9 mouse cellular contexts compared by ENCODE assay signal in genomic region chr6:112364581-112364980, GRCm38 (mm10). TPM values are rescaled to one million over a fixed set of nuclear protein-coding genes. Genes with fewer than 3 reads are reported as not detected.
DNase-seq lines count a peak whose midpoint lies in the region; ATAC-seq lines count a peak whose summit lies in the region.
"Had no signal": no experiment of that assay in that cellular context is flagged by ENCODE, and none has a peak within 500 bp of the region (broad histone marks: within the 10 kb centered on the region; RNA-seq: fewer than 3 reads in every experiment).

No protein-coding gene starts in this region.

- no peak overlapping the region for H3K9ac ChIP-seq in intestine, embryonic 16.5 days (ENCODE audit: low read depth, low read length)

- no peak overlapping the region for H3K4me3 ChIP-seq in intestine, embryonic 16.5 days (ENCODE audit: low read length)
- H3K4me3 ChIP-seq: megakaryocyte, embryonic 14.5 days had no signal

- intact Hi-C loops in heart, postnatal 10 days (cut with DNase I): loop anchor here (1.0 to 10.0 kb wide), 2 partner anchors 120 to 330 kb away; partner anchors contain the start of gene Rad18

- no peak overlapping the region for H3K4me2 ChIP-seq in intestine, embryonic 16.5 days (ENCODE audit: low read depth, low read length)

- no peaks in the 10 kb centered on the region for H3K4me1 ChIP-seq in intestine, embryonic 16.5 days (ENCODE audit: control insufficient read depth, insufficient read depth, low read length)
- H3K4me1 ChIP-seq: megakaryocyte, embryonic 14.5 days had no signal

- no peaks in the 10 kb centered on the region for H3K36me3 ChIP-seq in intestine, embryonic 16.5 days (ENCODE audit: control insufficient read depth, insufficient read depth, low read length)

- 39% methylated on average over 2 of the region's 2 CpGs for WGBS in intestine, embryonic 16.5 days

- DNase-seq in cerebellum, adult 18-20 months: peak; percentile 8 to 10
- DNase-seq in cerebellum, adult 11 months: no peak
- peak; percentile 63 for DNase-seq in layer of hippocampus, adult 9-10 months (ENCODE audit: low spot score)
- no peak for DNase-seq in layer of hippocampus, adult 9-11 months
- DNase-seq in MN1 (ENCODE audit: low spot score): peak; percentile 27
- peak; percentile 74 to 88 for DNase-seq in heart, postnatal 10 days
- DNase-seq in mesoderm, embryonic 11.5 days (ENCODE audit: low read depth, low spot score): peak; percentile 63

- ATAC-seq in intestine, embryonic 16.5 days: no peak

- no peaks in the 10 kb centered on the region for H3K9me3 ChIP-seq in intestine, embryonic 16.5 days (ENCODE audit: control insufficient read depth, low read length)

- no peaks in the 10 kb centered on the region for H3K27me3 ChIP-seq in intestine, embryonic 16.5 days (replicated peaks; ENCODE audit: control insufficient read depth, insufficient read depth, low read length)

- H3K27ac ChIP-seq in intestine, embryonic 16.5 days (ENCODE audit: low read length): no peak overlapping the region

RNA-seq across cellular contexts. Expression of gene Ssu2, which starts 23.2 kb away (rescaled TPM):
- total RNA-seq in heart, postnatal 10 days (2021): 1 to 10 TPM; 5.1 to 6.5 TPM
- 2.7 and 3.5 TPM in 2 replicates for polyA plus RNA-seq in intestine, embryonic 16.5 days (2015; fragmentation: Nextera tagmentation; extraction: Ambion mirVana)

Comparison
In these comparisons a context has a peak if more than half of its experiments do, and no peak if none do; other contexts are left out.
1. DNase-seq: peak in cerebellum, adult 18-20 months (2 of 2), layer of hippocampus, adult 9-10 months (single experiment), MN1 (single experiment), heart, postnatal 10 days (2 of 2) and mesoderm, embryonic 11.5 days (single experiment); none in cerebellum, adult 11 months (single experiment) and layer of hippocampus, adult 9-11 months (single experiment).